In the genomic region with DNA sequence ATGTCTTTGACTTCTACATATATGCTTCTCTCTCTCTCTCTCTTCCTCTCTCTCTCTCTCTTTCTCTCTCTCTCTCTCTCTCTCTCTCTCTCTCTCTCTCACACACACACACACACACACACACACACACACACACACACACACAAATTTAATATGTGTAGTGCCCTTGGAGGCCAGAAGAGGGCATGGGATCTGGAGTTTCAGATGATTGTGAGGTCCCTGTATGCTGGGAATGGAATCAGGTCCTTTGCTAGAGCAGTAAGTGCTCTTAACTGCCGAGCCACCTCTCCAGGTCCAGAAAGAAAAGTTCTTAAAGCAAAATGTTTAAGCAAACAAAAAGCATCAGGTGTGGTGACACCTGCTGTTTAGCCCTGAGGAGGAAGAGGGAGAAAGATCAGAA, we compare ENCODE assay signal across 7 mouse cellular contexts.
DNase-seq lines count a peak whose midpoint lies in the region; ATAC-seq and TF ChIP-seq lines count a peak whose summit lies in the region.
"Not testable (repeated sequence)": the region's sequence is repeated elsewhere in the genome, so short reads cannot be mapped to it uniquely, and the experiment has no call there.

No protein-coding gene starts in this region.

- H3K4me2 ChIP-seq in kidney, postnatal 0 days (ENCODE audit: low read length) = not testable (repeated sequence)

- intact Hi-C loops in gastrocnemius, adult 2 months (cut with DNase I) = not testable (repeated sequence)

- not testable (repeated sequence) for H3K9me3 ChIP-seq in MEL (replicated peaks; ENCODE audit: insufficient read depth, low read length); kidney, postnatal 0 days (replicated peaks; ENCODE audit: low read length)

- TF ChIP-seq POLR2A in MEL (IDR thresholded peaks at IDR 0.05; ENCODE audit: control insufficient read depth in 1 of 2, insufficient read depth in 1 of 2, low read depth in 1 of 2, low read length in 2 of 2, poor library complexity in 1 of 2) = not testable (repeated sequence)

- DNase-seq in 416B (ENCODE audit: low read depth) (peak; percentile 55), MEL (ENCODE audit: low read depth, low spot score) (peak; percentile 45)
- DNase-seq in cerebellum, postnatal 10 days = peak; percentile 31 to 33
- DNase-seq in gastrocnemius, adult 2 months = not testable (repeated sequence)
- peak; percentile 17 for DNase-seq in kidney, postnatal 0 days (ENCODE audit: low spot score)
- peak; percentile 48 for DNase-seq in lung, postnatal 10 days
- DNase-seq in retina, embryonic 14.5 days (ENCODE audit: low spot score) = peak; percentile 60

- H3K4me3 ChIP-seq in MEL (ENCODE audit: control insufficient read depth in 1 of 2, insufficient read depth in 1 of 2, low read depth in 2 of 2, low read length in 2 of 2); gastrocnemius, adult 2 months; kidney, postnatal 0 days (replicated peaks; ENCODE audit: low read depth, low read length): not testable (repeated sequence)

- TF ChIP-seq RAD21 in MEL (IDR thresholded peaks at IDR 0.05; ENCODE audit: low read depth, low read length) = not testable (repeated sequence)

- not testable (repeated sequence) for ATAC-seq in kidney, postnatal 0 days (replicated peaks; ENCODE audit: low FRiP score, low read depth)

- H3K27ac ChIP-seq in MEL (ENCODE audit: control insufficient read depth, low read depth, low read length); gastrocnemius, adult 2 months; kidney, postnatal 0 days: not testable (repeated sequence)

- H3K9ac ChIP-seq in MEL (ENCODE audit: control insufficient read depth, low read depth, low read length, poor library complexity, severe bottlenecking); kidney, postnatal 0 days (ENCODE audit: low read depth, low read length): not testable (repeated sequence)

- H3K79me2 ChIP-seq in MEL (ENCODE audit: control insufficient read depth, insufficient read depth, low read length, poor library complexity) = not testable (repeated sequence)

- not testable (repeated sequence) for H3K36me3 ChIP-seq in MEL (ENCODE audit: control insufficient read depth in 1 of 2, insufficient read depth in 2 of 2, low read length in 2 of 2); kidney, postnatal 0 days (ENCODE audit: insufficient read depth, low read length)

- not testable (repeated sequence) for H3K27me3 ChIP-seq in MEL (ENCODE audit: control insufficient read depth in 1 of 2, insufficient read depth in 2 of 2, low read length in 2 of 2); kidney, postnatal 0 days (ENCODE audit: insufficient read depth, low read length)

- not testable (repeated sequence) for H3K4me1 ChIP-seq in MEL (ENCODE audit: control insufficient read depth in 1 of 2, insufficient read depth in 2 of 2, low read length in 2 of 2); kidney, postnatal 0 days (replicated peaks; ENCODE audit: insufficient read depth, low read length)

- TF ChIP-seq CTCF in MEL (IDR thresholded peaks at IDR 0.05 in 2 of 3, conservative IDR thresholded peaks at IDR 0.05 in 1 of 3; ENCODE audit: control insufficient read depth in 1 of 3, insufficient read depth in 1 of 3, low read depth in 2 of 3, low read length in 3 of 3, poor library complexity in 1 of 3, severe bottlenecking in 1 of 3) = peak in 1 of 3 experiments; percentile 10; a peak in 1 of 6 replicates
- peak; percentile 24; the same call in 1 of the 2 replicates for TF ChIP-seq CTCF in gastrocnemius, adult 2 months (IDR thresholded peaks at IDR 0.05)
- peak; percentile 47; the same call in 1 of the 2 replicates for TF ChIP-seq CTCF in kidney, postnatal 0 days (IDR thresholded peaks at IDR 0.05; ENCODE audit: low read depth)

- WGBS in kidney, postnatal 0 days = 25% methylated on average over 1 of the region's 1 CpGs

- not testable (repeated sequence) for TF ChIP-seq EP300 in MEL (IDR thresholded peaks at IDR 0.05; ENCODE audit: low read depth in 1 of 2, low read length in 2 of 2)

TF ChIP-seq in MEL, 35 proteins besides CTCF, POLR2A, EP300 and RAD21:
- peak; percentile 20; the same call in 1 of the 2 replicates for TF ChIP-seq SMC3 (IDR thresholded peaks at IDR 0.05; ENCODE audit: low read depth, low read length)
